Mouse (Mus musculus) activated CD4-positive, CD25-positive, alpha-beta regulatory T cell, adult 4 months (primary cell): Measurements from ENCODE around the gene 2300009A05Rik. TPM values are rescaled to one million over a fixed set of nuclear protein-coding genes. Genes with fewer than 3 reads are reported as not detected.

Source experiments
- ATAC-seq: one replicate; pipeline ENCODE4 v1.8.0; 2017
- polyA plus RNA-seq, 2 experiments: library from polyadenylated mRNA; unstranded; fragments of 100-300 nt; shearing (Covaris generic); gene quantifications; one replicate each; pipeline ENCODE4 v1.2.1; 2017

2300009A05Rik gene
- polyA plus RNA-seq, 2 experiments from 2014 or later = 8.3 to 13.5 TPM

DNA sequence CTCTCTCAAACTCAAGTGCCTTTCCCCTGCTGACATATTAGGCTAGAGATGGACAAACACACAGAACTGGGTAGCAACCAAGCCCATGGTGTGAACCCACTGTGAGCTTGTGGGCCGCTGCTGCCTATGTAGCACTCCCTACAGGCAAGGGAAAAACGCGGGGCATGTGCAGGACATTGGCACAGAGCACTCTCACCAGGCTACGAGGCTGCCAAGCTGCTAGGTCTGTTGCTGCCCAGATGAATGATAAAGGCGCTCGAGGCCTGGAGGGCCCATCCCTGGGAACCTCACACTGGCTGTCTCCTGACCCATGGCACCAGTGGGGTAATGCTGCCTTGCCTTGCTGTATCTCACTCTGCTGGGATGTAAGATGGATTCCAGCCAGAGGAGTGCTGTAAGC, 53.0 kb downstream of the 2300009A05Rik start:
- ATAC-seq = no peak

Other genes starting within 250 kb of the 2300009A05Rik start
- gene Map2k5, start 21.3 kb downstream of the 2300009A05Rik start, polyA plus RNA-seq = 10 to 100 TPM in 1 of 2 experiments, 1 to 10 TPM in 1; 7.3 to 12.5 TPM
- gene Iqch, start 203.2 kb upstream of the 2300009A05Rik start, polyA plus RNA-seq = not detected
- gene Aagab, start 203.4 kb upstream of the 2300009A05Rik start, polyA plus RNA-seq = 10 to 100 TPM; 37.0 to 38.5 TPM